Mouse (Mus musculus): ENCODE measurements around the gene Fgf8. TPM values are rescaled to one million over a fixed set of nuclear protein-coding genes. Genes with fewer than 3 reads are reported as not detected.

The Fgf8 gene
- not detected for polyA plus RNA-seq (2017; shearing (Covaris generic))

DNA sequence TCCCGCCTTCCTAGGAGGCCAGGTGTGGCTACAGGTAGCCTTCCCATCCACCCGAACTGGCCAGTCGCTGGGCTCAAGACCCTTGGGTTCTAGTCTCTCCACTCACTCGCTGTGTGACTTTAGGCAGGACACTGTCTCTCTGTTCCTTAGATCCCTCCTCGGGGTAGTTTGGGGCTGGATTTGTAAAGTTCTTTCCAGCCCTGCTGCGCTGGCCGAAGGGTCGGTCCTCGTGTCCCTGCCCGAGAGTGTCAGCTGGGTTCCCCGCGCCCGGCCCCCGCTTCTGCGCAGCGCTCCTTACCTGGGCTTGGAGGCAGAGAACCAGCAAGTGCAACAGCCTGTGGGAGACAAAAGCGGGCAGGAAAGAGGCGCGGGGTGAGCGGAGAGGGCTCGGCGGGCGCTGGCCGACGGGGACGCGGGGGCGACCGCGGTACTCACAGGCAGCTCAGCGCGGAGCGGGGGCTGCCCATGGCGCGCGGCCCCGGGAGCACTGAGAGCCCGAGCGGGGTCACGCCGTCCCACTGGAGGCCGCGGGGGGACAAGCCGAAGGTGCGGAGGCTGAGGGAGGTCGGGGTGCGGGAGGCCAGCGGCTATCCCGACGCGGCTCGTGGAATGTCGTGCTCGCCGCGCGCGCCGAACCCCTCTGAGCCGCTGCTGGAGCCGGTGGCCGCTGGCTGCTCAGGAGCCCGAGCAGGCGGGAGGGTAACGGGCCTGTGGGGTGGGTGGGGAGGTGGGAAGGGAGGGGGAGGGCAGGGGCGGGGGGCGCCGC, at the start of gene Fgf8:
Fgf8 (minus strand) TSS at position 698 of the 766 bp plus-strand sequence.

GRCm38 (mm10) chr19:45783181-45783932, 40.6 kb upstream of the Fgf8 start, which contains the start of gene Mgea5:
Mgea5 (minus strand) TSS chr19:45783837.

GRCm38 (mm10) chr19:45749243-45750043, 6.7 kb upstream of the Fgf8 start, which contains the start of gene Npm3:
Npm3 (minus strand) TSS chr19:45749591.

Other genes with a start within 250 kb of the Fgf8 start
- 5.3 TPM for gene Poll, start 182.4 kb downstream of the Fgf8 start, polyA plus RNA-seq (2017; shearing (Covaris generic))
- 18.0 TPM for gene Gm17018, start 182.3 kb downstream of the Fgf8 start, polyA plus RNA-seq (2017; shearing (Covaris generic))
- gene Fbxw4, start 82.6 kb downstream of the Fgf8 start, polyA plus RNA-seq (2017; shearing (Covaris generic)), result 18.2 TPM
- gene Npm3, start 6.7 kb upstream of the Fgf8 start, polyA plus RNA-seq (2017; shearing (Covaris generic)), result 28.7 TPM
- gene Mgea5, start 40.9 kb upstream of the Fgf8 start, polyA plus RNA-seq (2017; shearing (Covaris generic)), result 306 TPM
- gene Kcnip2, start 73.1 kb upstream of the Fgf8 start, polyA plus RNA-seq (2017; shearing (Covaris generic)), result 3.5 TPM